Mouse (Mus musculus): Measurements from ENCODE around the gene Slc25a38. TPM values are rescaled to one million over a fixed set of nuclear protein-coding genes. Genes with fewer than 3 reads are reported as not detected.
"Not testable (repeated sequence)": the region's sequence is repeated elsewhere in the genome, so short reads cannot be mapped to it uniquely, and the experiment has no call there.

The Slc25a38 gene
- total RNA-seq, 2 experiments from 2014 or later, result 8.3 to 8.8 TPM

GRCm38 (mm10) chr9:120101165-120101564 is 9.0 kb upstream of the Slc25a38 start:
- no peak for DNase-seq

GRCm38 (mm10) chr9:120108953-120109352 is 1.2 kb upstream of the Slc25a38 start:
- not testable (repeated sequence) for DNase-seq

GRCm38 (mm10) chr9:120111156-120111945 is 1.2 kb downstream of the Slc25a38 start:
- no peak for DNase-seq

GRCm38 (mm10) chr9:120112472-120112871 is 2.3 kb downstream of the Slc25a38 start:
- DNase-seq, result no peak

- DNase-seq, result no peak
These were observed 3.3 kb downstream of the Slc25a38 start for GRCm38 (mm10) chr9:120113456-120113855.

- no peak for DNase-seq
These were observed 4.0 kb downstream of the Slc25a38 start for GRCm38 (mm10) chr9:120114051-120114788.

- DNase-seq, result no peak
These were observed 4.6 kb downstream of the Slc25a38 start for GRCm38 (mm10) chr9:120114789-120115151.

- DNase-seq, result no peak
These were observed 5.4 kb downstream of the Slc25a38 start for GRCm38 (mm10) chr9:120115580-120115979.

GRCm38 (mm10) chr9:120116184-120116624 is 6.0 kb downstream of the Slc25a38 start:
- DNase-seq, result no peak

GRCm38 (mm10) chr9:120118212-120118611 is 8.0 kb downstream of the Slc25a38 start:
- no peak for DNase-seq

GRCm38 (mm10) chr9:120120503-120120902 is 10.3 kb downstream of the Slc25a38 start:
- no peak for DNase-seq

GRCm38 (mm10) chr9:120126868-120127267 is 16.7 kb downstream of the Slc25a38 start:
- no peak for DNase-seq

- DNase-seq, result peak; percentile 98
These were observed 17.5 kb downstream of the Slc25a38 start, which contains the start of gene Rpsa for GRCm38 (mm10) chr9:120127538-120128251. Gene Rpsa, plus strand, starts transcription at chr9:120127689.

GRCm38 (mm10) chr9:120129276-120129675 is 19.1 kb downstream of the Slc25a38 start:
- no peak for DNase-seq

GRCm38 (mm10) chr9:120131784-120132288 is 21.7 kb downstream of the Slc25a38 start:
- DNase-seq, result no peak

- no peak for DNase-seq
These were observed 23.0 kb downstream of the Slc25a38 start for GRCm38 (mm10) chr9:120132980-120133754.

- DNase-seq, result no peak
These were observed 23.7 kb downstream of the Slc25a38 start for GRCm38 (mm10) chr9:120133755-120134475.

- no peak for DNase-seq
These were observed 24.5 kb downstream of the Slc25a38 start for GRCm38 (mm10) chr9:120134529-120135160.

- no peak for DNase-seq
These were observed 25.3 kb downstream of the Slc25a38 start for GRCm38 (mm10) chr9:120135454-120135853.

GRCm38 (mm10) chr9:120140652-120141051 is 30.5 kb downstream of the Slc25a38 start:
- peak; percentile 87 for DNase-seq

- DNase-seq, result no peak
These were observed 34.3 kb downstream of the Slc25a38 start for GRCm38 (mm10) chr9:120144474-120144873.
